In genomic region chr16:7928391-7928935, GRCm38 (mm10) we compare ENCODE assay signal across 15 mouse cellular contexts.
DNase-seq lines count a peak whose midpoint lies in the region; ATAC-seq lines count a peak whose summit lies in the region.
"Had no signal": no experiment of that assay in that cellular context is flagged by ENCODE, and none has a peak within 500 bp of the region (broad histone marks: within the 10 kb centered on the region; RNA-seq: fewer than 3 reads in every experiment).

No protein-coding gene starts in this region.

- H3K9ac ChIP-seq in kidney, embryonic 15.5 days: no peak overlapping the region
- no peak overlapping the region for H3K9ac ChIP-seq in forebrain, embryonic 13.5 days
- H3K9ac ChIP-seq: embryonic facial prominence, embryonic 12.5 days; intestine, embryonic 15.5 days; neural tube, embryonic 13.5 days had no signal

- no peak overlapping the region for H3K4me2 ChIP-seq in kidney, embryonic 15.5 days
- H3K4me2 ChIP-seq in forebrain, embryonic 13.5 days: no peak overlapping the region
- H3K4me2 ChIP-seq: embryonic facial prominence, embryonic 12.5 days; intestine, embryonic 15.5 days; neural tube, embryonic 13.5 days had no signal

- no peaks in the 10 kb centered on the region for H3K9me3 ChIP-seq in kidney, embryonic 15.5 days (replicated peaks)
- no peaks in the 10 kb centered on the region for H3K9me3 ChIP-seq in forebrain, embryonic 13.5 days (replicated peaks)
- H3K9me3 ChIP-seq: embryonic facial prominence, embryonic 12.5 days; intestine, embryonic 15.5 days; megakaryocyte, embryonic 14.5 days; neural tube, embryonic 13.5 days had no signal

- no peak for DNase-seq in kidney, adult 18-20 months
- peak; percentile 1 for DNase-seq in retina, embryonic 14.5 days (ENCODE audit: low spot score)
- no peak for DNase-seq in retina, postnatal 1 day
- peak; percentile 22 to 32 for DNase-seq in left cerebral cortex, adult 9 months (ENCODE audit: low spot score in 2 of 2)
- no peak for DNase-seq in adrenal gland, adult 2 months
- no peak for DNase-seq in thymus, postnatal 0 days (ENCODE audit: low spot score)
- DNase-seq: cerebellum, adult 11-12 months; lung, adult 2 months had no signal

- no peaks in the 10 kb centered on the region for H3K27me3 ChIP-seq in kidney, embryonic 15.5 days
- no peaks in the 10 kb centered on the region for H3K27me3 ChIP-seq in forebrain, embryonic 13.5 days
- H3K27me3 ChIP-seq: embryonic facial prominence, embryonic 12.5 days; intestine, embryonic 15.5 days; megakaryocyte, embryonic 14.5 days; neural tube, embryonic 13.5 days had no signal

- no peak overlapping the region for H3K4me3 ChIP-seq in kidney, embryonic 15.5 days (replicated peaks)
- no peak overlapping the region for H3K4me3 ChIP-seq in forebrain, embryonic 13.5 days
- H3K4me3 ChIP-seq: embryonic facial prominence, embryonic 12.5 days; gastrocnemius, adult 2 months; intestine, embryonic 15.5 days; megakaryocyte, embryonic 14.5 days; neural tube, embryonic 13.5 days had no signal

- H3K36me3 ChIP-seq in kidney, embryonic 15.5 days: no peaks in the 10 kb centered on the region
- no peaks in the 10 kb centered on the region for H3K36me3 ChIP-seq in forebrain, embryonic 13.5 days (ENCODE audit: poor library complexity, severe bottlenecking)
- H3K36me3 ChIP-seq: embryonic facial prominence, embryonic 12.5 days; intestine, embryonic 15.5 days; neural tube, embryonic 13.5 days had no signal

- H3K4me1 ChIP-seq in kidney, embryonic 15.5 days: peaks cover 16% of the 10 kb centered on the region
- peaks cover 6% of the 10 kb centered on the region; the same call in 1 of the 2 replicates for H3K4me1 ChIP-seq in forebrain, embryonic 13.5 days
- H3K4me1 ChIP-seq: embryonic facial prominence, embryonic 12.5 days; intestine, embryonic 15.5 days; megakaryocyte, embryonic 14.5 days had no signal

- ATAC-seq in kidney, embryonic 15.5 days (replicated peaks; ENCODE audit: low FRiP score): 0 out of 2 replicates have a peak, but pooled peaks have one; percentile 36
- no peak for ATAC-seq in forebrain, embryonic 13.5 days
- ATAC-seq: intestine, embryonic 15.5 days had no signal

- H3K27ac ChIP-seq in kidney, embryonic 15.5 days: no peak overlapping the region
- no peak overlapping the region for H3K27ac ChIP-seq in forebrain, embryonic 13.5 days
- H3K27ac ChIP-seq: embryonic facial prominence, embryonic 12.5 days; gastrocnemius, adult 2 months; intestine, embryonic 15.5 days; neural tube, embryonic 13.5 days had no signal

- 62% methylated on average over 6 of the region's 6 CpGs for WGBS in kidney, embryonic 15.5 days
- WGBS in forebrain, embryonic 13.5 days: 83% methylated on average over 6 of the region's 6 CpGs

Comparison
In these comparisons a context has a peak if more than half of its experiments do, and no peak if none do; other contexts are left out.
1. DNase-seq: peak in retina, embryonic 14.5 days (single experiment) and left cerebral cortex, adult 9 months (2 of 2); none in kidney, adult 18-20 months (single experiment), retina, postnatal 1 day (single experiment), adrenal gland, adult 2 months (single experiment) and thymus, postnatal 0 days (single experiment).